Mouse (Mus musculus): Measurements from ENCODE around the gene Sds. TPM values are rescaled to one million over a fixed set of nuclear protein-coding genes. Genes with fewer than 3 reads are reported as not detected.
A peak's percentile ranks its signal among the peaks of the same experiment; 100 is the strongest.
"Not testable (repeated sequence)": the region's sequence is repeated elsewhere in the genome, so short reads cannot be mapped to it uniquely, and the experiment has no call there.

The Sds gene
- total RNA-seq, 1 experiment from 2014 or later, result not detected

GRCm38 (mm10) chr5:120487844-120488243 lies 11.5 kb downstream of the Sds start:
- no peak for DNase-seq

- DNase-seq, result peak; percentile 52
Observed at GRCm38 (mm10) chr5:120490679-120491192, 14.4 kb downstream of the Sds start.

GRCm38 (mm10) chr5:120492437-120492836 lies 16.1 kb downstream of the Sds start:
- peak; percentile 35 for DNase-seq

DNA sequence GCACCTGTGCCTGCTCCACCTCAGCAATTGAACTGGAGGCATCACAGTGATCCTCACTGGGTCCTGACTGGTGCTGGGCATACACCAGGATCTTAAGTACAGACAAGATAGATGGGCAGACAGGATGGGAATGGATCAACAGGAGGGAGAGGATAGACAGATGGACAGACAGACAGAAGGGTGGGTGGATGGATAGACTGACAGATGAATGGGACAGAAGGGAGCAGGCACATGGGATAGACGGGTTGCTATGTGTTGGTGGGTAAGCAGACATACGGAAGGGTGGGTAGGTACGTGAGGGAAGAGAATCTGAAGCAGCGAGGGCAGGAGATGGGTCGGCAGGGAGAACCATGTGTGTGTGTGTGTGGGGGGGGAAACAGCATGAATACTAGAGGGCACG lies 17.1 kb downstream of the Sds start:
- DNase-seq, result no peak

GRCm38 (mm10) chr5:120493873-120494395 lies 17.6 kb downstream of the Sds start:
- DNase-seq, result no peak

DNA sequence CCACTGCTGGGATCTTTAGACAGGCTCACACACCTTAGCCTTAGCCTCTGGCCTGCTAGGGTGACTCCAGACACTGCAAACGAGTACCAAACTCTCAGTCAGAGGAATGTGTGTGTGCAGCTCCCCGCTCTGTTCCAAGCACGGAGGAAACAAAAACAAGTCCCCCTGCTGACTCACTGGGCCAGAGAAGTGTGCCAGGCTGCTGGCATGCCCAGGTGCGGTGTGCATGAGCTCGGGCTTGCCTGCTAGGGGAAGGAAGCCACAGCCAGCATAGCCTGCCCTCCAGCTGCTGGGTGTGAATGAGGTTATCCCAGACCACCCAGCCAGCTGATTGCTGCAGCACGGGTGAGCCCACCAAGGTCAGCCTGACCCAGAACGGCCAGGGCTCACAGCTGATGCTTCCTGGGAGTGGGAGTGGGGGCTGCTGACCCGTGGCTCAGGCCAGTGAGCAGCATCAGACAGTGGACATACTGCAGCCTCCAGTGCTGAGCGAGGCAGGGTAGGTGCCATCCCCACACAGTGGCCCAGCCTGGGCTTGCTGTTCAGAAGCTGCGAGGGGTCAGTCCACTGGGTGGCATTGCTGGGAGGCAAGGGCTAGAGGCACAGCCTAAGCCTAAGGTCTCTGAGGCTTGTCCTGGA lies 18.9 kb downstream of the Sds start:
- DNase-seq, result peak; percentile 31

DNA sequence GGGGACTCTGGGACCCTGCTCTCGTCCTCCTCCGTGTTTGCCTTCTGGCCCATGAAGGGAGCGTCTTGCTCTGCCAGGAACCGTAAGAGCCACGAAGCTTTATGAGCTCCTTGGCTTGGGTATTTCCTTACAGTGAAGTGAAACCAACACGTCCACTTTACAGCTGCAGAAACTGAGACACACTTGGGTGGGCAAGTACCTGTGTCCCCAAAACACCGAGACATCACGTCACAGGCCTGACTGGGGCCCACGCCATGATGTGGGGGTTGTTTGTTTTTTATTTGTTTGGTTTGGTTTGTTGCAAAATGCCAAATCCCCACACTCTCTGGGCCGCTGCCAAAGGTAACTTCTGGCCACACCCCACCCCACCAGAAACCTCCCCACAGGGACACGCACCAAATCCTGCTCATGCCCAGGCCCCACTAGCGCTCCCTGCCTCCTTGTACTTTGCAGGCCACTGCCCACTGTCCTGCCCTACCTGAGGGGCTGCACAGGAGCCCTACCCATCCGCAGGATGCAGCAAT lies 19.4 kb downstream of the Sds start:
- DNase-seq, result no peak

- DNase-seq, result no peak
Observed at GRCm38 (mm10) chr5:120497071-120497470, 20.7 kb downstream of the Sds start.

DNA sequence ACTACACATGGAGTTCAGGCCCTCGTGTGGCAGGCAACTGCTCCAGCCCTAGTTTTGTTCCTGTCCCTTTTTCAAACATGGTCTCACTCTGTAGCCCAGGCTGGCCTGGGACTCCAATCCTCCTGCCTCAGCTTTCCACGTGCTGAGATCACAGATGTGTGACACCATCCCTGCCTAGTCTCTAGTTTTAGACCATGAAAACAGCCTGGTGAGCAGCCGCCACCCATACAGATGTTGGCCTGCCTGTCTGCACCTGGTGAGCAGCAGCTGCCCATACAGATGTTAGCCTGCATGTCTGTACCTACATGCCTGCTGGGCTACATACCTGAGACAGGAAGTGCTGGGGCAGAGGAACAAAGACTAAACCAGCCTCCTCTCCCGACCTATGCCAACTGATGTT lies 22.9 kb downstream of the Sds start:
- no peak for DNase-seq

- not testable (repeated sequence) for DNase-seq
Observed at GRCm38 (mm10) chr5:120500609-120501008, 24.3 kb downstream of the Sds start.

DNA sequence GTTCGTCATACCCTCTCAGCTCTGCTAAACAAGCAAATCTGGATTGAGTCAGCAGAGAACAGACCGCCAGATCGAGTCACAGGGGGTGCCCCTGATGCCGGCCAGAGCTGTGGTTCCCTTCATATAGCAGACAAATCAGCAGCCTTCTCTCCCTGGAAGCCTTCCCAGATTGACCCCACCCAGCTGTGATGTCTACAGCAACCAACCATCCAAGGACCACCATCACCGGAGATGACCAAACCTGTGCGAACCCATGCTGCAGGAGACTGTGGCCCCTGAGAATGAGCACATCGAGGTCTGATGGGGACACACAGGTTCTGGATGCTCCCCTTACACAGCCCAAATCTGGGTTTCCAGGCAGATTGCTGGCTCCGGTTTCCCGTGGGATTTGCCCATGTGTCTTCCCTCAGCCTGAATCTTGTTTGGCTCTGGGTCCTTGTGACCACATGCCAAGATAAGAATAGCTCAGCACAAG lies 25.9 kb downstream of the Sds start:
- DNase-seq, result no peak

DNA sequence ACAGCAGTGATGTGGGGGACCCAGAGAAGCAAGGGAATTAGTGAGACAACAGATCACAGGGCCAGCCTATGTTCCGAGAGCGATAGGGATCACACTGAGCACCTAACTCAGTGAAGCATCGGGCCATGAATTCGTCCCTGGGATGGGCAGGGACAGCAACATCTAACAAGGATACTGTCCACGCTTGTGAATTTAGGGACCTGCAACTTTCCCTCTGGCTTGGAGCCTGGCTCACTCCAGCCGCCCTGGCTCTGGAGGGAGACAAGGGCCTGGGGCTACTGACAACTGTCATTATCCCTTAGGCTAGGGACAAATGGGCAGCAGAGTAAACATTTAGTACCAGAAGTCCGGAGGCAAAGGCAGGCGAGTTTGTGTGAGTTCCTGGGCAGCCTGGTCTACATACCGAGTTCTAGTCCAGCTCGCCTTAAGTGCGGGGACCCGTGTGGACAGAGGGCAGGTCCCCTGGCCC lies 26.4 kb downstream of the Sds start:
- no peak for DNase-seq

GRCm38 (mm10) chr5:120503144-120503795 lies 26.9 kb downstream of the Sds start, which contains the start of gene Plbd2:
Gene Plbd2, minus strand, starts transcription at chr5:120503625.
- DNase-seq, result peak; percentile 88

GRCm38 (mm10) chr5:120505368-120505767 lies 29.0 kb downstream of the Sds start:
- DNase-seq, result peak; percentile 86

DNA sequence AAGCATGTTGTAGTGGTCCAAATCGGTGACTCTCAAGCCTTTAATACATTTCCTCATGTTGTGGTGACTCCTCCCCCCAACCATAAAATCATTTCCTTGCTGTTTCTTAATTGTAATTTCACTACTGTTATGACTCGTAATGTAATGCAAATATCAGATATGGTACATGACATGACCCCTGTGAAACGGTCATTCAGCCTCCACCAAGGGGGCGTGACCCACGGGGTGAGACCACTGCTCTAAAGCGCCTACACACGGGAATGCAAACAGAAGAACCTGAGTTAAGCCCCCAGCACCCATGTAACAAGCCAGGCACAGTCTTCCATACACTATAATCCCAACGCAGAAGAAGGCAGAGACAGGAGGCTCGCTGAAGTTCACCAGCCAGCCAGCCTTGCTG lies 29.5 kb downstream of the Sds start:
- no peak for DNase-seq

DNA sequence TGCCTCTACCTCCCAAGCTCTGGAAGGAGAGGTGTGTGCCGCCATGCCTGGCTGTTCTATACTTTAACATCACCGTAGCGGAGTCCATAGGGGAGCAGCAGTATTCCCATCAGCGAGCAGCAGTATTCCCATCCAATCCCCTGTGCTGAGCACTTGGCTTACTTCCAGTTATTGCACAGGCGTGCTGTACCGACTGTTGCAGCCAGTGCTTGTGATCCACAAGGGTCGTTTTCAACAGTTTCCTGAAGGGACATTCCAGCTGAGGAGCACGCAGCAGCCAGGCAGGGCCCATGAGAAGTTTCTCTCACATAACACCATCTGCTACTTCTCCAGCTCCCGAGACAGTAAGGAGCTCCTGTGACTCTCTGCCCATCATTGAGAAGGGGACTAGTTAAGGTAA lies 30.2 kb downstream of the Sds start:
- no peak for DNase-seq

GRCm38 (mm10) chr5:120507311-120507710 lies 31.0 kb downstream of the Sds start:
- no peak for DNase-seq

GRCm38 (mm10) chr5:120510982-120511642 lies 34.8 kb downstream of the Sds start, which contains the start of gene Slc8b1:
Gene Slc8b1, plus strand, starts transcription at chr5:120511168.
- peak; percentile 96 for DNase-seq

DNA sequence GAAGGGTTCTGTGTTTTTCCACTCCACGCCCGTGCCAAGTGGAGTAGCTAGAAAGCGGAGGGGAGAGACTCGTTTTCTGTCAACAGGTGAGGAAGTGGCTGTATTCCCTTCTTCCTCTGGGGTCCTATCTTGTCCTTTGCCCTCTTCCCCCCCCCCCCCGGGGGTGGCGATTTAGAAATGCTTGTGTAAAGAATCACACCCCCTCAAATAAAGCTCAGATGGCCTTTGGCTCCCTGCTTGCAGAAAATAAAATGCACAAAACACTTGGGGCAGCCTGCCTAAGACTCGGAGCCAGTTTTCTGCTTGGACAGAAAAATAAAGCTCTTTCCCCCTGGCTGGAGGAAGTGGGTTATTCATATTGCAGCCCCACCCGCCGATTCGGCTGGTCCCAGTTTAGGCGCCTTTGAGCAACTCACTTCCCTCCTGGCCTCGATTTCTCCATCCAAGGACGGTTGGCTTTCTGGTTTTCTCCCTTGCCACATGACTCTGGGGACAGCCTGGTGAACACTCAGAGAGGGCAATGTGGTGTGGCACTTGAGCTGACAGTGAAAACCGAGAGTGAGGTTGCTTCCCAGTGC lies 35.4 kb downstream of the Sds start:
- peak; percentile 27 for DNase-seq

- no peak for DNase-seq
Observed at GRCm38 (mm10) chr5:120512911-120513555, 36.7 kb downstream of the Sds start.

- DNase-seq, result peak; percentile 26
Observed at GRCm38 (mm10) chr5:120514031-120514677, 37.8 kb downstream of the Sds start.

Measured in adrenal gland, postnatal 25 days (tissue).